Mouse (Mus musculus): Measurements from ENCODE around the gene Hsd17b1. TPM values are rescaled to one million over a fixed set of nuclear protein-coding genes. Genes with fewer than 3 reads are reported as not detected.

Hsd17b1 gene
- 2.3 and 3.4 TPM in 2 replicates for total RNA-seq (2017)

DNA sequence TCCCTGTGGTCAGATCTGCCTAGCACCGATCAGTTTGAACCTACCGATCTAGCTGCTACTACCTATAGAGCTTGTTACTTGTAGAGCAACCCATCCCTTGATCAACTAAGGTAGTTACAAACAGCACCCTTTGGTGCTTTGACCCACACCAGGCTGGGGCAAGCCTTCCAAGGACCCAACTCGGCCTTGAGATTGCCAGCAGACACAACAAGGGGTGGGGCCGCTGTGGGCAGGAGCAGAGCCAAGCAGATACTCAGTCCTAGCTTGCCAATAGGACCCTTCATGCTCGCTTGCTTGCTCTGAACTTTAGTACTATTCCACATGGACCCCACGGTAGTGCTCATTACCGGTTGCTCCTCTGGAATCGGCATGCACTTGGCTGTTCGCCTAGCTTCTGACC is at the start of gene Hsd17b1:
Gene Hsd17b1, plus strand, starts transcription at position 291 of the 400 bp plus-strand sequence.
- ATAC-seq (ENCODE audit: extremely low read depth, insufficient number of reproducible peaks, low FRiP score, poor library complexity, severe bottlenecking) = no peak

- ATAC-seq (ENCODE audit: extremely low read depth, insufficient number of reproducible peaks, low FRiP score, poor library complexity, severe bottlenecking) = no peak
These were observed 48.9 kb upstream of the Hsd17b1 start for GRCm38 (mm10) chr11:101029320-101029719.

DNA sequence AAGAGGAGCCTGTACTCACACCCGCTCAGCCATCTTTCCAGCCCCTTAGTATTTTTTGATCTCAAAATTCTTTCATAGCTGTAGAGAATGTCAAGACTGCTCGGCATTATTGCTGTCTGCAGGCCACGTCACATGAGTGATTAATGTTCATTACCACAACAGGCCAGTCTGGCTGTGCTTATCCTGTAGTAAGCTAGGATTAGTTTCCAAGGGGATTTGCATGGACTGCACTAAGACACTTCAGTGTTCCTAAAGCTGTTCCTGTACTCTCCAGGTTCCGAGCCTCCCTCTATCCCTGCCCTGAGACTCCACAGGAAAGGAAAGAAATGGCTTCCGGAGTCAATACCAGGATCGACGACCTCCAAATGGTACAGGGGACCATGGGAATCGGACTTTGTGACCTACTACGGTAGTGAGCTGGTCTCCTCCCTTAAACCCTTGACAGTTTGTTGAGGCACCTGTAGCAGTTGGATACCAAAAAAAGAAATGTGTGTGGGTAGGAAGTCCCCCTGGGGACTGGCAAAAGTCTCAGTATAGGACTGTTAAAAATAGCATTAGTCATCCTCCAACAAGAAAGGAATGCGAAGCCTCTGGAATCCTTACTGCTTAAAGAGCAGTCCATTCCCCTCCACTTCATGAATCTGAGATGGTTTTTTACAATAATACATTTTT is 47.9 kb upstream of the Hsd17b1 start:
- ATAC-seq (ENCODE audit: extremely low read depth, insufficient number of reproducible peaks, low FRiP score, poor library complexity, severe bottlenecking) = no peak

- ATAC-seq (ENCODE audit: extremely low read depth, insufficient number of reproducible peaks, low FRiP score, poor library complexity, severe bottlenecking) = no peak
These were observed 47.4 kb upstream of the Hsd17b1 start for GRCm38 (mm10) chr11:101030808-101031156.

GRCm38 (mm10) chr11:101031470-101031869 is 46.7 kb upstream of the Hsd17b1 start:
- ATAC-seq (ENCODE audit: extremely low read depth, insufficient number of reproducible peaks, low FRiP score, poor library complexity, severe bottlenecking) = no peak

- ATAC-seq (ENCODE audit: extremely low read depth, insufficient number of reproducible peaks, low FRiP score, poor library complexity, severe bottlenecking) = no peak
These were observed 44.2 kb upstream of the Hsd17b1 start for GRCm38 (mm10) chr11:101033856-101034500.

DNA sequence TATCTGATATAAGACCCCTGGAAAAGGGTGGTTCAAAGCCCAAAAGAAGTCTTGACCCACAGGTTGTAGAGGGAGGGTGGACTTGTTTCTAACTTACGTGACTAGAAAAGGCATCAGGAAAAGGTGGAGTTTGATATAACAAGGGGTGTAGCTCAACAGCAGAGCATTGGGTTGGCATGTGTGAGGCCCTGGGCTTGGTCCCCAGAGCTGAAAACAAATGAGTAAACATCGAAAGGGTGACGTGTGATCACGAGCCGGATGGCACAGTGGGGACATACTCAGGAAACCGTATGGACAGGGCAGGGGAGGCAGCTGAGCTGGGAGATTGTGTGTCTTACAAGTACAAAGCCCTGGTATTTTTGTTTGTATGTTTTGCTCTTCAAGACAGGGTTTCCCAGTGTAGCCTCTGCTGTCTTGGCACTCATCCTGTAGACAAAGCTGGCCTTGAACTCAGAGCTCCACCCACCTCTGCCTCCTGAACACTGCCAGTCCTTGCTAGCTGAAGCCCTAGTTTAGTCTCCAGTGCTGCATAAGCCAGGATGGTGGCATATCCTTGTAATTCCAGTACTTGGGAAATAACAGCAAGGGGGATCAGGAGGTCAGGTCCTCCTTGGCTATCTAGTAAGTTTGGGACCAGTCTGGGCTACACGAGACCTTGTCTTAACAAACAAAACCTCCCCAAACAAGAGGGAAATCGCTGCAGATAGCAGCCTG is 43.4 kb upstream of the Hsd17b1 start:
- ATAC-seq (ENCODE audit: extremely low read depth, insufficient number of reproducible peaks, low FRiP score, poor library complexity, severe bottlenecking) = no peak

- ATAC-seq (ENCODE audit: extremely low read depth, insufficient number of reproducible peaks, low FRiP score, poor library complexity, severe bottlenecking) = no peak
These were observed 42.9 kb upstream of the Hsd17b1 start for GRCm38 (mm10) chr11:101035328-101035695.

GRCm38 (mm10) chr11:101037795-101038194 is 40.4 kb upstream of the Hsd17b1 start:
- ATAC-seq (ENCODE audit: extremely low read depth, insufficient number of reproducible peaks, low FRiP score, poor library complexity, severe bottlenecking) = no peak

GRCm38 (mm10) chr11:101045826-101046225 is 32.4 kb upstream of the Hsd17b1 start:
- ATAC-seq (ENCODE audit: extremely low read depth, insufficient number of reproducible peaks, low FRiP score, poor library complexity, severe bottlenecking) = no peak

DNA sequence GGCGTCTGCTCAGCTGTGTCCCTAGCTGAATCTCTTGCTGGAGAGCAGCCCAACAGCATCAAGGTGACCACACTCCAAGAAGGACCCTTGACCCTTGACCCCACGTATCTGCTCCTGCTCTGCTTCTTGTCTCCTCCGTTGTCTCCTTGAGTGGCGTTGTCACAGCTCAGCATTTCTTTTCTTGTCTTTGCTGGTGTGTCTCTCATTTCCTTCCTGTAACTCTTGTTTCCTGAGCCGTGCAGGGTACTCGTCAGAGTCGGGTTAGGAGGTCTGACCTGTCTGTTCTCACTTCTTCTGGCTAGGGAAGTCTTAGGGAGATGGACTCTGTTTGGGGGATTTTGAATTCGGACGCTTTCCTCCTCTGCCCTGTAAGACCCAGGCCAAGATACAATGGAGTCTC is 31.8 kb upstream of the Hsd17b1 start:
- no peak for ATAC-seq (ENCODE audit: extremely low read depth, insufficient number of reproducible peaks, low FRiP score, poor library complexity, severe bottlenecking)

DNA sequence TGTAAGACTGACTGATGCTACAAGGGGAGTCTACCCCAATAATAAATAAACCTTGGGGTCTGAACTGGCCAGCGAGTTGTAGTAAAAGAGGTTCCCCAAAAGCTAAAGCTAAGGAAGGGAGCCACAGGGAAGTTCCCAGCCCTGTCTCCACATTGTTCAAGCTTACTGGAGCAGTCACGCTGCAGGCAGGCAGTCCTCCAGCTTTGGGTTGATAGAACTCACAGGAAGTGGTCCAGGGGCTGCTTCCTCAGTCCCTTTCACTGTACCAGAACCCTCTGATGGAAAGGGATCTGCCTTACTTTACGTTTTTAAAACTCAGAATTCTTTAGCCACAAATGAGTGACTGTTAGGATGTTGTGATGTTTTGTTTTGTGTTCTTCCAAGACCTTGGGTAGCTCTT is 30.7 kb upstream of the Hsd17b1 start:
- no peak for ATAC-seq (ENCODE audit: extremely low read depth, insufficient number of reproducible peaks, low FRiP score, poor library complexity, severe bottlenecking)

DNA sequence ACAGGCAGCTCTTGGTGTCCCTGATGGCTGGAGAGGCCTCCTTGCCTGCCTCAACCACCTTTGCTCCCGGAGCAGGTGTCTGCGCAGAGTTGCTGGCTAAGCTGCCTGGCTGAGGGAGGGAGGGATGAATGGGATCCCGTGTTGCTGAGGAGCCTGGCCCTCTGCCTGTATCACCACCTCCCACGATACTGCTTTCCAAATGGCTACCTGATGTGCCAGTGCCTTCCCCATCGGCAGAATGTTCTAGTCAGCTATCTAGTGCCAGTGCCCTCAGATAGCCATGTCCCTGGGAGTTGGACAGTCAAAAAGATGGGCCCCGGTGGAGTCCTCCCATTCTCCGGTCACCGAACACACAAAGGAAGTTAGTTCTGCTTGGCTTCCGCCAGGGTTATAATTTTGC is 27.9 kb upstream of the Hsd17b1 start:
- no peak for ATAC-seq (ENCODE audit: extremely low read depth, insufficient number of reproducible peaks, low FRiP score, poor library complexity, severe bottlenecking)

DNA sequence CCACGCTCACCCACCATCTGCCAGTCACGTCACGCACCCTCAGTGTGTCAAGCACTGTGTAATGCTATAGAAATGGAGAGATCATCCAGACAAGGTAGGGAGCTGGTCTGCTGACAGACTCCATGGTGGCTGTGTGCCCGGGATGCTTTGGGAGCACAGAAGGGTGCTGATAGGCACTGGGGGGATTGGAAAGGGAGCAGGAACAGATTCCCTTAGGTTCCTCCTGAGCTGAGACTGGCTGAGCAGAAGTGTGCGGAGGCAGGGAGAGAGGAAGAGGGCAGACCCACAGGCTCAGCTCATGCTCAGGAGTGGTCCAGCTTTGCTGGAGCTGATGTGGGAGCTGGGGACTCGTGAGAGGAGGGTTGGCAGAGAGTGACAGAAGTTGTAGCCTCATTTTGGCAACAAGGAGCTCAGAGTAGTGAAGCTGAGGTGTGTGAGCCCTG is 27.1 kb upstream of the Hsd17b1 start:
- no peak for ATAC-seq (ENCODE audit: extremely low read depth, insufficient number of reproducible peaks, low FRiP score, poor library complexity, severe bottlenecking)

GRCm38 (mm10) chr11:101051617-101052016 is 26.6 kb upstream of the Hsd17b1 start:
- ATAC-seq (ENCODE audit: extremely low read depth, insufficient number of reproducible peaks, low FRiP score, poor library complexity, severe bottlenecking) = no peak

DNA sequence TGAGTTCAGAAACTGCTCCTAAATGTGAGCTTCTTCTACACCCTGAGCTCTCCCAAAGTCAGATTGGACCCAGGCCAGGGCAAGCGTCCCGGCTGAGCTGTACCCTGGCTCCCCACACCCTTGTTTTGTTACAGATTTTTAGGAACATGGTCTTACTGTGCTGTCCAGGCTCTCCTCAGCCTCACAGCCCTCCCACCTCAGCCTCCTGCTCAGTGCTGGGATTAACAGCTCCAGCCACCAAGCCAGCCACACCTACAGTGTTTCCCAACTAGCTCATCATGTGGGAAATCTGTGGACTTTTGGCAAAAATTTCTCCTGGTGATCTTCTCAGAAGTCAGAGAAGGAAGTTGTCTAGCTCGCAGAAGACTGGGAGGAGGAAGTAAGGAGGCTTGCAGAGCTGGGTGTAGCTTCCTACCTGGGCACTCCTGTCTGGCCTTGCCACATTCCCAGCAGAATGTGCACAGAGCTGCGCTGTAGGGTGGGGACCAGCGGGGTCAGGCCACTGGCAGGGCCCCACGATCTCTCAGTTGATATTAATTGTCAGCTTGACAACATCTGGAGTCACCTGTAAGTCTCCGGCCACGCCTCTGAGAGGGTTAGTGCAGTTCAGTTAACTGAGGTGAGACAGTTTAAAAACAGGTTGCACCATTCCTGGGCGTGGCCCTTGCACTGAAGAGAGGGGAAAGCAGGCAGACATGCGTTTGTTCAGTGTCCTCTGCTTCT is 25.3 kb upstream of the Hsd17b1 start:
- ATAC-seq (ENCODE audit: extremely low read depth, insufficient number of reproducible peaks, low FRiP score, poor library complexity, severe bottlenecking) = no peak

DNA sequence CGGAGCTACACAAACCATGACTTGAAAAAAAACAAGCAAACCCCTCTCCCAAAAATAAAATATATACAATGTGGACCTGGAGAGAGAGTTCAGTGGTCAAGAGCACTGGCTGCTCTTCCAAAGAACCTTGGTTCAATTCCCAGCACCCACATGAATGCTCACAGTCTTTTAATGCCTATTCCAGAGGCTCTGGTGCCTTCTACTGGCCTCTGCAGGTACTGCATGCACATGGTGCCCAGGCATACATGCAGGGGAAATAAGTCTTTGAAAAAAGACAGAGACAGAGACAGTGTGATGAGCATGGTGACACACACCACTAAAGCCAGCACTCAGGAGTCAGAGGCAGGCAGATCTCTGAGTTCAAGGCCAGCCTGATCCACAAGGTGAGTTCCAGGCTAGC is 24.2 kb upstream of the Hsd17b1 start:
- ATAC-seq (ENCODE audit: extremely low read depth, insufficient number of reproducible peaks, low FRiP score, poor library complexity, severe bottlenecking) = no peak

- ATAC-seq (ENCODE audit: extremely low read depth, insufficient number of reproducible peaks, low FRiP score, poor library complexity, severe bottlenecking) = no peak
These were observed 22.8 kb upstream of the Hsd17b1 start for GRCm38 (mm10) chr11:101055418-101055817.

DNA sequence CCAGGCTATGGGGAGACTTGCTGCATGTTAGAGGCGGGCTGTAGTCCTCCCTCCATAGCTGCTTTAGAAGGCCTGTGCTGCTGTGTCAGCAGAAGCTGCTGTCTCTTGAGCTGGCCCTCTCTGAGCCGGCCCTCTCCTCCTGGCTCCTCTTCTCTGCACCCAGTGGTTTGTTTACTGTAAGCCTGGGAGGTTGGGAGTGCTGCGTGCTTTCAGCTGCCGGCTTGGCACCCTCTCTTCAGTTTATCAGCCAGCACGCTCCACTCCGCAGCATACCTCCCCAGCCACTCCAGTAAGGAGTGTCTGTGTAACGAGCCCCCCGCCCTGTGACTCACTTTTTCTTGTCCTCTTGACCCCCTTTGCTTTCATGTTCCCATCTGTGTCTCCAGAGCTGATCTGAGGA is 21.3 kb upstream of the Hsd17b1 start:
- ATAC-seq (ENCODE audit: extremely low read depth, insufficient number of reproducible peaks, low FRiP score, poor library complexity, severe bottlenecking) = no peak

GRCm38 (mm10) chr11:101057860-101058259 is 20.4 kb upstream of the Hsd17b1 start:
- peak; percentile 60; the same call in 1 of the 2 replicates for ATAC-seq (ENCODE audit: extremely low read depth, insufficient number of reproducible peaks, low FRiP score, poor library complexity, severe bottlenecking)
